18 mouse cellular contexts compared by ENCODE assay signal in the genomic region with DNA sequence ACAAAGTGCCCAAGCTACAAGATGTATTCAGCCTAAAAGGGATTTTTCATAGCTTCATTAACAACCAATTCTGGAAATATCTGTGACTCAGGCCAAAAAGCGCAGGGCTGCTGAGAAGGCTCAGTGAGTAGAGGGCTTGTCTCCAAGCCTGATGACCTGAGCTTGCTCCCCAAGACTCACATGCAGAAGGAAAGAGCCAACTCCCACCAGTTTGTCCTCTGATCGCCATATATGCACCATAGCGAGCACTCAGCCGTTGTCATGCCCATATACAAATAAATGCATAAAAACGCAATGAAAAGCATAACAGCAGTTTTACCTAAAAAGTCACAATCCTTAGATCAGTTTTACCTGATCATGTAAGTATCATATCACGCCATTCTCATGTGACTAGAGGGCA. TPM values are rescaled to one million over a fixed set of nuclear protein-coding genes. Genes with fewer than 3 reads are reported as not detected.
"Had no signal": no experiment of that assay in that cellular context is flagged by ENCODE, and none has a peak within 500 bp of the region (broad histone marks: within the 10 kb centered on the region; RNA-seq: fewer than 3 reads in every experiment).

No protein-coding gene starts in this region.

- H3K27me3 ChIP-seq: lung, embryonic 15.5 days; midbrain, embryonic 13.5 days; neural tube, embryonic 12.5 days had no signal

- H3K4me3 ChIP-seq: lung, embryonic 15.5 days; megakaryocyte, embryonic 14.5 days; midbrain, embryonic 13.5 days; neural tube, embryonic 12.5 days had no signal

- H3K27ac ChIP-seq: liver, embryonic 14.5 days; lung, embryonic 15.5 days; macrophage; midbrain, embryonic 13.5 days; neural tube, embryonic 12.5 days had no signal

- H3K9ac ChIP-seq: liver, embryonic 14.5 days; lung, embryonic 15.5 days; midbrain, embryonic 13.5 days; neural tube, embryonic 12.5 days had no signal

- DNase-seq: liver; lung, adult 2 months; right cerebral cortex, postnatal 14 days; spleen, adult 18-20 months; thymus, adult 18-20 months; thymus, postnatal 14 days; thymus, postnatal 36 days had no signal

- H3K4me1 ChIP-seq: lung, embryonic 15.5 days; midbrain, embryonic 13.5 days; neural tube, embryonic 12.5 days had no signal

- H3K9me3 ChIP-seq: lung, embryonic 15.5 days; megakaryocyte, embryonic 14.5 days; midbrain, embryonic 13.5 days; neural tube, embryonic 12.5 days had no signal

- ATAC-seq: midbrain, embryonic 13.5 days had no signal

- H3K36me3 ChIP-seq: lung, embryonic 15.5 days; midbrain, embryonic 13.5 days; neural tube, embryonic 12.5 days had no signal

- H3K4me2 ChIP-seq: lung, embryonic 15.5 days; midbrain, embryonic 13.5 days; neural tube, embryonic 12.5 days had no signal

RNA-seq across cellular contexts. Expression of gene Adh7, which starts 8.9 kb away (rescaled TPM):
- polyA plus RNA-seq: macrophage; neural tube, embryonic 12.5 days had no signal

RNA-seq across cellular contexts. Expression of gene 4930579F01Rik, which starts 32.9 kb away (rescaled TPM):
- polyA plus RNA-seq: liver, embryonic 14.5 days; liver, embryonic 16.5 days; lung, adult 2 months; lung, postnatal 0 days; macrophage; midbrain, embryonic 13.5 days; midbrain, postnatal 0 days; neural tube, embryonic 12.5 days; neural tube, embryonic 14.5 days; thymus, postnatal 0 days had no signal

RNA-seq across cellular contexts. Expression of gene Adh1, which starts 34.3 kb away (rescaled TPM):
- polyA plus RNA-seq: macrophage had no signal
